Mouse (Mus musculus): ENCODE results near the gene Carhsp1. TPM values are rescaled to one million over a fixed set of nuclear protein-coding genes. Genes with fewer than 3 reads are reported as not detected.

The Carhsp1 gene
- polyA plus RNA-seq, 1 experiment from 2014 or later: 243 TPM

DNA sequence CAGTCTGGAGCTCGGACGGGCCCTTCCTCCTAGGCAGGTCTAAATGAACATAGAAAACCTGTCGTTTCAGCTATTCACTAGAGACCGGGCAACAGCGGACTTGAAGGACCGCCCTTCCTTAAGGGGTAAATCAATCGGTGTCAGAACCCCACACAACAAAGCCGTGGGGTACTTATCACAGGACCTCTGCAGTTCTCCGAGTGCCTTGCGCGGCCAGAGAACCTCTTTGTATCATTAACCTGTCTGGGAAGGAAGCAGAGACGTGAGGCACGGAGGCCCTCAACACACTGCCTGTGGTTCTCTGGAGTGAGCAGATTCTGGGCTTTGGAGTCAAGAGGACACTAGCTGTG, 35.1 kb downstream of the Carhsp1 start:
- Histone ChIP-seq H3K9ac (peak overlapping the region; percentile 84), H3K9me3 (no peaks in the 10 kb centered on the region), H3K4me3 (peak overlapping the region; percentile 83), H3K4me1 (replicated peaks) (peaks cover 31% of the 10 kb centered on the region), H3K4me2 (peak overlapping the region; percentile 96), H3K27me3 (no peaks in the 10 kb centered on the region), H3K27ac (replicated peaks) (peak overlapping the region; percentile 83), H3K36me3 (peaks cover 19% of the 10 kb centered on the region)
- ATAC-seq (ENCODE audit: low read depth): peak; percentile 23; the same call in 1 of the 2 replicates
- WGBS: 0% methylated on average over 13 of the region's 13 CpGs

DNA sequence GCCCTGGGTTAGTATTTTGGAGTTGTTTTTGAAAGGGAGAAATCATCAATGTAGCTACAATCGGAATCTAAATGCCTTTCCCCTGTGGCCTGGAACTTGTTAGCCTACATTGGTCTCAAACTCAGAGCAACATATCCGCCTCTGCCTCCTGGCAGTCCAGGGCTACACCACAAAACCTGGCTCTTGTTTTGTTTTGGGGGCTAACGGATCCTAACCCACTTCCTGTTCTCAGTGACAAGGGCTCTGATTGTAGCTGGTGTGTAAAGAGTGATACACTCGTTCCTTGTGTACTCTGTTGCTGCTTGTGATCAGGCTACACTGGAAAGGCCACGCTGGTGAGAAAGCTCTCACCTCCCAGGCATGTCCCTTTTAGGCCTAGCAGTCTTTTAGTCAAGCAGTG, 40.5 kb downstream of the Carhsp1 start:
- Histone ChIP-seq H3K9ac (no peak overlapping the region), H3K9me3 (no peaks in the 10 kb centered on the region), H3K4me3 (no peak overlapping the region), H3K4me1 (replicated peaks) (peaks cover 23% of the 10 kb centered on the region), H3K27ac (replicated peaks) (no peak overlapping the region), H3K36me3 (peaks cover 24% of the 10 kb centered on the region), H3K27me3 (no peaks in the 10 kb centered on the region), H3K4me2 (no peak overlapping the region)
- ATAC-seq (ENCODE audit: low read depth): no peak
- WGBS: 92% methylated on average over 5 of the region's 5 CpGs

DNA sequence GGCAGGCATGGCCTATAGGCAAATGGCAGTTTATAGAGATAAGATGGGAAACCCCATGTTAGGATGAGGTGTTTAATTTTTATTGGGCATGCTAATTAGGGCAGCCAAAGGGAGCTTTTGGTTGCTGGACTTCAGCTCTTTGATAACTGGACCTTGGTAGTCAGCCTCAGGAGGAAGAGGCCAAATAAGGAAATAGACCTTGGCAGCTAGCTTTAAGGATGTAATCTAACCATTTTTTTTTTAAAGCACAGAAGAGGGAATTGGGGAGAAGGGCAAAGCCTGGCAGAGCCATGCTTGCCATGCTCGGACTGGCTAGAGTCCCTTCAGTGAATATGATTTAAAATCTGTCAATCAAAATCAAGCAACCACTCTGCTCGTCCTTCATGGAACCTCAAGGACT, 41.5 kb downstream of the Carhsp1 start:
- no peaks in the 10 kb centered on the region for H3K27me3 ChIP-seq
- no peak overlapping the region for H3K4me3 ChIP-seq
- H3K4me1 ChIP-seq (replicated peaks): peaks cover 13% of the 10 kb centered on the region; the same call in 1 of the 2 replicates
- ATAC-seq (ENCODE audit: low read depth): no peak
- H3K9ac ChIP-seq: no peak overlapping the region
- peaks cover 20% of the 10 kb centered on the region for H3K36me3 ChIP-seq
- H3K4me2 ChIP-seq: no peak overlapping the region
- 86% methylated on average over 2 of the region's 2 CpGs for WGBS
- no peak overlapping the region for H3K27ac ChIP-seq (replicated peaks)
- H3K9me3 ChIP-seq: no peaks in the 10 kb centered on the region

DNA sequence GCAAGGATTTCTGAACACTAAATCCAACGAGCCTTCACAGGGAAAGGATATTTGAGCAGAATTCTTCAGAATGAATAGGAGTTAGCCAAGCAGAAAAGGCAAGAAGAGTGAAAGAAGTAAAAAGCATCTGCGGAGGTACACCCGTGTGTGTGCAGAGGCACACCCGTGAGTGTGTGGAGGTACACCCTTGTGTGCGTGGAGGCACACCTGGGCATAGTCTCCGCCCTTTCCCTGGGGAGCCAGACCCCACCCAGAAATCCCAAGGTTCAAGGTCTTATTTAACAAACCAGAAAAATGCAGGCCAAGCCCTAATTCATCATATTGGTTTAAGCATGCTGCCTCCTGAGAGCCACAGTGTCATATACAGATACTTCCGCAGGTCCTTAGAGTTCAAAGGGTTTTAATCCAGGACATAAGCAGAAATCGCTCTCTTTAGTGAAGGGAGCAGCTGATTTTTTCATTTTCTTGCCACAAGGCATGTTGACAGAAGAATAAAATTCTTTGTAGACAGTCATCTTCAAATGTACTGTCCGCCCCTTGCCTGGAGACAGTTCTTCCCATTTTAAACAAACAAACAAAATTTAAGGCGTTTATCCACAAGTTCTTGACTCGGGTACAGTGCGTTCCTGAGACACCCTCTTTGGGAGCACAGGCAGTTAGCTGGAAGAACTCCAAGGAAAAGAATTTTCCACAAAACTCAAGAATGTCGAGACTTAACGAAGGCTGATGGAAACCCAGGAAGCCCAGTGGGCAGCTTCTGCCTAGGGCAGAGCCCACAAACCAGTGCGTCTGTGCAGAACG, 51.4 kb downstream of the Carhsp1 start:
- no peak for ATAC-seq (ENCODE audit: low read depth)
- Histone ChIP-seq H3K4me2 (no peak overlapping the region), H3K9me3 (no peaks in the 10 kb centered on the region), H3K27ac (replicated peaks) (no peak overlapping the region), H3K4me1 (replicated peaks) (no peaks in the 10 kb centered on the region), H3K9ac (no peak overlapping the region), H3K27me3 (0 out of 2 replicates have a peak, but pooled peaks cover 3% of the 10 kb centered on the region), H3K4me3 (no peak overlapping the region), H3K36me3 (peaks cover 78% of the 10 kb centered on the region)
- 81% methylated on average over 16 of the region's 16 CpGs for WGBS

DNA sequence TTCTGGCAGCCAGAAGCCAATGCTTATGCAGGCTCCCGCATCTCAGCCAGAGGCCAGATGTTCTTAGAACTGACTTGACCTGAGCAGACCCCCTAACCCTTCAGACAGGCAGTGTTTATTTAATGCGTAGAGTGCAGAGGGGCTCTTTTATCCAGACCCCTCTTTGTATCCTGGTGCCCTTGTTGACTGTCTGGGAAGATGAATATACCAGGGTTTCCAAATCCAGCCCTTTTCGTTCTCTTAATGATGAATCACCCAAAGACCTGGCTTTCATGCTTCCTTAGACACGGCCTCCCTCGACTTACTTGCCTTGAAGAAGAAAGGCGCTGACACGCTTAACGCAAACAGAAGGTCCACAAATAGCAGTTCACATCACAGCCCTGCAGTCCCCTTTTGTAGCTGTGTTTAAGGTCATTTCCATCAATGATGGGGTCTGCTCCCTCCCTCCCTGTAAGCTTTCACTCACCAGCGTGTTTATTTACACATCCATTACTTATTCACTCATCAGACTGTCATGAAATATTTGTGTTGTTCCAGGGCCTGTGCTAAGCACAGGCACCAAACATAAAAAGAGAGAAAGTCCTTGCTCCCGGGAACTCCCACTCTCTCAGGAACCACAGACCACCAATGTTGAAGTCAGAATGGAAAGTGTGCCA, 52.2 kb downstream of the Carhsp1 start:
- H3K36me3 ChIP-seq: peaks cover 83% of the 10 kb centered on the region
- no peak overlapping the region for H3K27ac ChIP-seq (replicated peaks)
- WGBS: 13% methylated on average over 10 of the region's 10 CpGs
- 0 out of 2 replicates have a peak, but pooled peaks cover 3% of the 10 kb centered on the region for H3K27me3 ChIP-seq
- no peak overlapping the region for H3K9ac ChIP-seq
- no peak for ATAC-seq (ENCODE audit: low read depth)
- H3K9me3 ChIP-seq: no peaks in the 10 kb centered on the region
- H3K4me3 ChIP-seq: no peak overlapping the region
- no peak overlapping the region for H3K4me2 ChIP-seq
- no peaks in the 10 kb centered on the region for H3K4me1 ChIP-seq (replicated peaks)

DNA sequence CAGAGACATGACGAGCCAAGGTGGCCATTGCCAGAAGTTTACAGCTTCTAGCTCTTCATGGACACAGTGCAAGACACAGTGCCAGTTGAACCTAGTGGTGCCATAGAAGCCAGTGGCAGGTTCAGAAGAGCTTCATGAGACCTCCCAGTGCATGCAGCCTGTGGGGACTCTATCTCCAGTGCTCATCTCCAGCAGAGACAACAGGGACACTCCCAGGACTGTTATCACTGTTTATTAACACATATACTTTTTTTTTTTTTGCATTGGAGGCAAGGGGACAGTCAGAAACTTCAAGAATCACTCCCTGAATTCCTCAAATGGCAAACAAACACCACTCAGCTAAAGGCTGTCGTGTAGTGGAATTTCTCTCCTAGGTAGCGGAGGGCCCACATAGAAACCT, 58.5 kb downstream of the Carhsp1 start:
- H3K4me1 ChIP-seq (replicated peaks): no peaks in the 10 kb centered on the region
- WGBS: 82% methylated on average over 3 of the region's 3 CpGs
- H3K9me3 ChIP-seq: no peaks in the 10 kb centered on the region
- H3K4me3 ChIP-seq: no peak overlapping the region
- H3K36me3 ChIP-seq: peaks cover 91% of the 10 kb centered on the region
- H3K27me3 ChIP-seq: no peaks in the 10 kb centered on the region
- no peak overlapping the region for H3K9ac ChIP-seq
- H3K27ac ChIP-seq (replicated peaks): no peak overlapping the region
- no peak for ATAC-seq (ENCODE audit: low read depth)
- no peak overlapping the region for H3K4me2 ChIP-seq

DNA sequence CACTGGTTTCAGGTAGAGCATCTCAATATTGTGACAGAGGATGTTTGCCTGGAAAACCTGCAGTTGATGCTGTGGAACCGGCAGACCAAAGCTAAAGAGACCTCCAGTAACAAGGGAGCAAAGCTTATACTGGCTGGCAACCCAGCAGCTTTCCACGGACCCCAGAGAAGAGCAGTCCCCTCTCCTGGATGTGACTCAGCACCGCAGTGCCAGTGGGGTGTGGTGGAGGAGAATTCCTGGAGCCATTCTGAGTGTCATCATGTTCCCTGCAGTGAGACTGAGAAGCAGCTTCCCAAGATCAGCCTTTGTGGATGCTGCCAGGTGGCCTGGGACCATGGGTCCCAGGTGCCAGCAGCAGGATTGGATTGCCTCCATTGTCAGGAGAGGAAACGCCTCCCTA, 58.9 kb downstream of the Carhsp1 start:
- 78% methylated on average over 4 of the region's 4 CpGs for WGBS
- H3K9ac ChIP-seq: no peak overlapping the region
- no peak overlapping the region for H3K4me2 ChIP-seq
- H3K9me3 ChIP-seq: no peaks in the 10 kb centered on the region
- no peak overlapping the region for H3K4me3 ChIP-seq
- no peaks in the 10 kb centered on the region for H3K27me3 ChIP-seq
- ATAC-seq (ENCODE audit: low read depth): no peak
- H3K4me1 ChIP-seq (replicated peaks): no peaks in the 10 kb centered on the region
- H3K27ac ChIP-seq (replicated peaks): no peak overlapping the region
- peaks cover 91% of the 10 kb centered on the region for H3K36me3 ChIP-seq

DNA sequence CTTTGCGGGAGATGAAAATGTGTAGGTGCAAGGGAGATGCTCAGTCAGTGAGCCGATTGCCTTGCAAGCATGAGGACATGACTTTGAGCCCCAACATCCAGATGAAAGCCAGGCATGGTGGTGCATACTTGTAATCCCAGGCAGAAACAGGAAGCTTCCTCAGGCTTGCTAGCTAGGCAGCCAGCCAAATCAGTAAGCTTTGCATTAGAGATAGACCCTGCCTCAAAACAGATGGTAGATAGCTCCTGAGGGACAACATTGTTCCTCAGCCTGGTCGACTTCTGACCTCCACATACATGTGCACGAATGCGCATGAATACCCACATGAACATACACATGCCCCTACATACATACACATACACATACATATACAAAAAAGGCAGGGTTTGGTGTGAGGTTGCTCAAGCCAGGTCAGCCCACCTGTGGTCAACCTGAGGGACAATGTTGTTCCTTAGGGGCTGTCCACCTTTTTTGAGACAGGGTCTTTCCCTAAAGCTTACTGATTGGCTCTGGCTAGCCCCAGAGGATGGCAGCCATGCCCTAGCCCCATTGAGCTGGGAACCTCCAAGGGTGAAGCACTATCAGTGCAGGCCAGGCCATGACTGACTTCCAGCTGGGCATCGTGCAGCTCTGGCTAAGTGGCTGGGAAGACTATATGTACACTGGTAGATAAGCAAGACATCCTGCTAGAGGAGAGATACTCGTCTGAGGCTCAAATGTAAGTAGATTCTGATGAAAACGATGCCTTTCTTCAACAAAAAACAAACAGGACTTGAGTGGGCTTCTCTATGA, 59.5 kb downstream of the Carhsp1 start:
- no peaks in the 10 kb centered on the region for H3K9me3 ChIP-seq
- H3K36me3 ChIP-seq: peaks cover 90% of the 10 kb centered on the region

DNA sequence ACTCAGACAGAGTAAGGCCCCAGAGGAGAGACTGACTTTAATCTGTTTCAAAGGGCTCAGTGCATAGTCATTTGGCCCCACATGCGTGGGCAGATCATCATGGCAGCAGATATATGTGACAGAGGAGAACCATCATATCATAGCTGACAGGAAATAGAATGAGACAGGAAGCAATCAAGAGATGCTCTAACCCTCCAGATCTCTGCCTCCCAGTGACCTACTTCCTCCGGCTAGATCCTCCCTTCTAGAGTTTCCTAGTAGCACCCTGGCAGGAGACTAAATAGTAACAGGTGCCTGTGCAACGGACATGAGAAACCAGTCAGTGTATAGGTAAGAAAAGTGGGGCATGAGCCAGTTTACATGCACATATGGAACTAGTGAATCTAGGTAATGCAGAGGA, 61.6 kb downstream of the Carhsp1 start:
- 84% methylated on average over 3 of the region's 3 CpGs for WGBS
- Histone ChIP-seq H3K4me3 (no peak overlapping the region), H3K27ac (replicated peaks) (no peak overlapping the region), H3K4me1 (replicated peaks) (no peaks in the 10 kb centered on the region), H3K4me2 (no peak overlapping the region), H3K27me3 (no peaks in the 10 kb centered on the region), H3K9me3 (no peaks in the 10 kb centered on the region), H3K9ac (no peak overlapping the region), H3K36me3 (peaks cover 87% of the 10 kb centered on the region)
- no peak for ATAC-seq (ENCODE audit: low read depth)

More for the DNA sequence above, 59.5 kb downstream of the Carhsp1 start:
- Histone ChIP-seq H3K4me1 (replicated peaks) (no peaks in the 10 kb centered on the region), H3K9ac (no peak overlapping the region), H3K4me3 (no peak overlapping the region), H3K4me2 (no peak overlapping the region), H3K27ac (replicated peaks) (no peak overlapping the region), H3K27me3 (no peaks in the 10 kb centered on the region)
- WGBS: 87% methylated on average over 8 of the region's 8 CpGs
- ATAC-seq (ENCODE audit: low read depth): no peak

Small RNAs within 50 kb of the gene (microRNA-seq; reads per million reads assigned to microRNA genes)
- gene Gm22137: not detected

Other genes starting within 250 kb of the Carhsp1 start
- gene Tmem114, start 247.0 kb downstream of the Carhsp1 start, polyA plus RNA-seq (2015; fragmentation: Nextera tagmentation; extraction: Ambion mirVana): 0.34 and 0.40 TPM in 2 replicates
- 29.4 and 31.6 TPM in 2 replicates for gene Mettl22, start 201.4 kb downstream of the Carhsp1 start, polyA plus RNA-seq (2015; fragmentation: Nextera tagmentation; extraction: Ambion mirVana)
- 120 and 128 TPM in 2 replicates for gene Abat, start 158.7 kb downstream of the Carhsp1 start, polyA plus RNA-seq (2015; fragmentation: Nextera tagmentation; extraction: Ambion mirVana)
- 37.0 and 43.3 TPM in 2 replicates for gene Pmm2, start 34.5 kb downstream of the Carhsp1 start, polyA plus RNA-seq (2015; fragmentation: Nextera tagmentation; extraction: Ambion mirVana)
- gene Tmem186, start 34.4 kb downstream of the Carhsp1 start, polyA plus RNA-seq (2015; fragmentation: Nextera tagmentation; extraction: Ambion mirVana): 19.0 and 20.6 TPM in 2 replicates
- gene Gm5767, start 8.6 kb upstream of the Carhsp1 start, polyA plus RNA-seq (2015; fragmentation: Nextera tagmentation; extraction: Ambion mirVana): not detected in 2 replicates
- 30.9 and 31.3 TPM in 2 replicates for gene Usp7, start 120.2 kb upstream of the Carhsp1 start, polyA plus RNA-seq (2015; fragmentation: Nextera tagmentation; extraction: Ambion mirVana)
- 34.9 and 37.3 TPM in 2 replicates for gene 1810013L24Rik, start 157.9 kb upstream of the Carhsp1 start, polyA plus RNA-seq (2015; fragmentation: Nextera tagmentation; extraction: Ambion mirVana)

Data from neural tube, embryonic 13.5 days (tissue).